Mouse (Mus musculus): ENCODE measurements around the gene Dydc2.

GRCm38 (mm10) chr14:41072229-41072943, 3.4 kb upstream of the Dydc2 start, which contains the start of gene Dydc1:
- TF ChIP-seq POLR2A (IDR thresholded peaks at IDR 0.05; ENCODE audit: low read depth, low read length), result no peak
- TF ChIP-seq CTCF (IDR thresholded peaks at IDR 0.05; ENCODE audit: extremely low read depth, insufficient read depth, insufficient read length, insufficient replicate concordance), result no peak
